Mouse (Mus musculus) ES-Bruce4 (cell line): ENCODE measurements around the gene Ptgfrn.

Experiments
- CTCF ChIP-seq: IDR thresholded peaks from one replicate; pipeline ENCODE4 v1.8.1; 2011; ENCODE audit warnings: low read depth, low read length
- EP300 ChIP-seq: IDR thresholded peaks from 2 replicates; pipeline ENCODE4 v1.6.1; 2011; ENCODE audit warnings: low read depth, low read length; ENCODE audit not compliant: insufficient read depth
- POLR2A ChIP-seq: IDR thresholded peaks from one replicate; pipeline ENCODE4 v1.8.1; 2011; ENCODE audit warnings: low read length; ENCODE audit not compliant: insufficient read depth

DNA sequence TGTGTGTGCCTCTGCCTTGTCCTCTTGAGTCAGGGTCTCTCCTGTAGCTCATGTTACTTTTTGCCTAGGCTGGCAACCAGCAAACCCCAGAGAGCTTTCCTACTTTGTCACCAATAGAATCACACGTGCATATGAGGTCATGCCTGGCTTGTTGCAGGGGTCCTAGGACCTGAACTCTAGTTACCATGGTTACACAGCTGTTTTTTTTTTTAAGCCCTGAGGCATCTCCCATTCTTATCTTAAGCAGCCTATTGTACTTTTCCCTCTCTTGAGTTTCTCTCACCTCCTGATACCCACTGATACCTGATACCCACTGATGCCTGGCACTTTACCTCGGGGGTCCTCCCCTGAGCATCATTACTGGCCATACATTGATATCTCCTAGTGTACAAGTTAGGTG, 110.3 kb downstream of the Ptgfrn start:
- TF ChIP-seq CTCF (no peak), POLR2A (no peak), EP300 (no peak)
